Comparison of ENCODE assay signal across 16 mouse cellular contexts in genomic region chr16:30181116-30181515, GRCm38 (mm10).
A peak's percentile ranks its signal among the peaks of the same experiment; 100 is the strongest.
DNase-seq lines count a peak whose midpoint lies in the region; ATAC-seq lines count a peak whose summit lies in the region.
"Had no signal": no experiment of that assay in that cellular context is flagged by ENCODE, and none has a peak within 500 bp of the region (broad histone marks: within the 10 kb centered on the region; RNA-seq: fewer than 3 reads in every experiment).

No protein-coding gene starts in this region.

- no peaks in the 10 kb centered on the region for H3K36me3 ChIP-seq in kidney, embryonic 15.5 days
- H3K36me3 ChIP-seq: heart, embryonic 13.5 days; limb, embryonic 10.5 days; stomach, embryonic 15.5 days had no signal

- no peak for ATAC-seq in kidney, embryonic 15.5 days (replicated peaks; ENCODE audit: low FRiP score)
- ATAC-seq in CD4-positive, CD25-positive, alpha-beta regulatory T cell, adult 4 months: peak; percentile 59
- 0 out of 4 replicates have a peak, but pooled peaks have one; percentile 9 to 18 for ATAC-seq in hematopoietic stem cell, adult 5-6 weeks (replicated peaks in 1 of 2; ENCODE audit: insufficient read depth in 1 of 2, low FRiP score in 2 of 2, low TSS enrichment in 1 of 2, low read depth in 1 of 2, poor library complexity in 2 of 2, severe bottlenecking in 2 of 2)

- H3K4me2 ChIP-seq in kidney, embryonic 15.5 days: no peak overlapping the region
- H3K4me2 ChIP-seq: heart, embryonic 13.5 days; hindbrain, embryonic 14.5 days; stomach, embryonic 15.5 days had no signal

- no peaks in the 10 kb centered on the region for H3K9me3 ChIP-seq in kidney, embryonic 15.5 days (replicated peaks)
- H3K9me3 ChIP-seq: heart, embryonic 13.5 days; limb, embryonic 10.5 days; stomach, embryonic 15.5 days had no signal

- H3K4me3 ChIP-seq in kidney, embryonic 15.5 days (replicated peaks): no peak overlapping the region
- H3K4me3 ChIP-seq: heart, embryonic 13.5 days; limb, embryonic 10.5 days; stomach, embryonic 15.5 days had no signal

- peaks cover 5% of the 10 kb centered on the region; the same call in 1 of the 2 replicates for H3K27me3 ChIP-seq in kidney, embryonic 15.5 days
- H3K27me3 ChIP-seq: stomach, embryonic 15.5 days had no signal

- H3K4me1 ChIP-seq in kidney, embryonic 15.5 days: peaks cover 55% of the 10 kb centered on the region

- 50% methylated on average over 8 of the region's 8 CpGs for WGBS in kidney, embryonic 15.5 days

- H3K9ac ChIP-seq in kidney, embryonic 15.5 days: no peak overlapping the region
- H3K9ac ChIP-seq: heart, embryonic 13.5 days; hindbrain, embryonic 14.5 days; stomach, embryonic 15.5 days had no signal

- DNase-seq in kidney, postnatal 10 days: no peak
- peak; percentile 88 for DNase-seq in thymus, postnatal 0 days (ENCODE audit: low spot score)
- no peak for DNase-seq in urinary bladder, adult 2 months (ENCODE audit: low spot score)
- DNase-seq in cerebellum, adult 9-10 months: no peak
- no peak for DNase-seq in gastrocnemius, postnatal 4 days (ENCODE audit: low spot score in 2 of 2)
- DNase-seq: cerebellum, adult 11 months; kidney, postnatal 14 days; lung, adult 18-20 months had no signal

- peak overlapping the region; percentile 58; the same call in 1 of the 2 replicates for H3K27ac ChIP-seq in kidney, embryonic 15.5 days
- H3K27ac ChIP-seq: heart, embryonic 13.5 days; hindbrain, embryonic 14.5 days; limb, embryonic 10.5 days; macrophage; stomach, embryonic 15.5 days had no signal
